Mouse (Mus musculus): ENCODE measurements around the gene Kbtbd13.
A peak's percentile ranks its signal among the peaks of the same experiment; 100 is the strongest.

The Kbtbd13 gene

GRCm38 (mm10) chr9:65394360-65394759, 2.9 kb upstream of the Kbtbd13 start:
- DNase-seq (ENCODE audit: low read depth, low spot score) = no peak

DNA sequence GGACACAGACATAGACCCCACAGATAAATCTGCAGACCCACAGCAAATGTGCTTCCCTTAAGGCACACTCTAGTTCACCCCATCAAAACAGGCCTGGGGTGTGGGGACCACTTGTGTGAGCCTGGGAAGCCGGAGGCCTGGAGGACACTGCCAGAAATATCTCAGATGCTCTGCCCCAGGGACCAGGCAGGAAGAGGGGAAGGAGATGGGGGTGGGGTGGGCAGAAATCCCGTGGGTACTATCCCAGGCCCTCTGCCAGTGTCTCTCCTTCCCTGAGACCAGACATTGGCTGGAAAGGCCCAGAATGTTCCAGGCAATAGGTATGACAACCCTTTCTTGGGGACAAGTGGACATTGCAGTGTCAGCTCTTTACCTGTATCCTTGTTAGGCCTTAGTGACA, 2.2 kb upstream of the Kbtbd13 start:
- DNase-seq (ENCODE audit: low read depth, low spot score) = no peak

DNA sequence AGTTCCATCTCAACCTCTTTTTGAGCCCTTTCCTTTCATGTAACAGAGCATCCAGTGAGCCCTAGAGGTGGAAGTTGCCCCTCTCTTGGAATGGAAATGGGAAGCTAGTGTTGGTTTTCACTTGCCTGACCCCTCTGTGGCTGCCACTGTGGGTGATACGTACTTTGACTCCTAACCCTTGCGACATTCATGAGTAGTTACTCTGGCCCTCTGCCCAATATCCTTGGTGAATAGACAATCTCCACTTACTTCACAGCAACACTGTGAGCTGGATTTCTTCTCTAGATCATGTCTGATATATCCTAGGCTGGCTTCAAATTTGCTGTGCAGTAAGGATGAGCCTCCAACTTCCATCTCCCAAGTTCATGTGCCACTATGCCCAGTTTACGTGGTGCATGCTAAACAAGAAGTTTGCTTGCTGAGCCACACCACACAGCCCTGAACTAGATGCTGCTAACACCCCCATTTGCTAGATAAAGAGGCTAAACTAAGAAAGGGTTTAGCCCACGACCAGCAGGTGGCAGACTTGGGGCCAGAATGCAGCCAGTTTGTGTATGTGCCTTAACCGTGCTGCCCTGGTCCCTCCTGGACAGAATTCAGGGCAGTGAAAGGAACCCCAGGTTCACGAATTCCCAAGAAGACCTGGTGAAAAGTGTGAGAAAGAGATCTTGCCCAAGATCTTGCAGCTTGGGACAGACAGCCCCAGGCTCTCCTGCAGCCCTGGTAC, 1.3 kb upstream of the Kbtbd13 start:
- peak; percentile 57 for DNase-seq (ENCODE audit: low read depth, low spot score)

DNA sequence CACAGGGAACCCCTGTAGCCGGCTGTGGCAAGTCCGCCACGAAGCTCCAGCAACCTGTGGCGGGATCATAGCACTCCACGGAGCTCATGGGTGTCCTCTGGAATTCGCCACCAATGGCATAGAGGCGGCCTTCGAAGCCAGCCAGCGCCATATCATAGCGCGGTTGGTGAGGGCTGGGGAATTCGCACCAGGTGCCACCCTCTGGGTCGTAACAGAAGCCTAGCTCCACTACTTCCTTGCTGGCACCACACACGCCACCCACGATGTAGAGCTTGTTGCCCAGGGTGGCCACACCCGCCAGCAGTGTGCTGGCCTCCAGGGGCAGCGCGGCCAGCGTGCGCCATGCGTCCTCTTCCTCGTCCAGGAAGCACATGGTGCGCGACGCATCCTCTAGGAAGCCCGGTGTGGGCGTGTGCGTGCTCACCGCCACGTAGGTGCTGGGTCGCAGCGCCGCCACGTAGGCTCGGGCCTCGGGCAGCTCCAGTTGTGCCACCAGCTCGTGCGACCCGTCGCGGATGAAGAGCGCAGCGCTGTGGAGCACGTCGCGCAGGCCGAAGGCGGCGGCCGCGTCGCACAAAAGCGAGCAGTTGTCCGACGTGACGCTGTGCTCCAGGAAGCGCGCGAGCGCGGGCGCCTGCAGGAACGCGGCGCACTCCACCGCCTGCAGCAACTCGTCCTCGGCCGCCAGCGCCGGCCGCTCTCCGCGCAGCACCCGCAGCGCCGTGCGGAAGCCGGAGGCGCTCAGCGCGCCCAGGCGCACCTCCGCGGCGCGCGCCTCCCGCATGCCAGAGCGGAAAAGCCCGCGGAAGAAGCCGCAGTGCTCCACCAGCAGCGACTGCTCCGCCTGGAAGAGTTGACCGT, 470 bp downstream of the Kbtbd13 start:
- peak; percentile 16 for DNase-seq (ENCODE audit: low read depth, low spot score)

- no peak for DNase-seq (ENCODE audit: low read depth, low spot score)
Measured at GRCm38 (mm10) chr9:65386373-65387140, 4.9 kb downstream of the Kbtbd13 start.

DNA sequence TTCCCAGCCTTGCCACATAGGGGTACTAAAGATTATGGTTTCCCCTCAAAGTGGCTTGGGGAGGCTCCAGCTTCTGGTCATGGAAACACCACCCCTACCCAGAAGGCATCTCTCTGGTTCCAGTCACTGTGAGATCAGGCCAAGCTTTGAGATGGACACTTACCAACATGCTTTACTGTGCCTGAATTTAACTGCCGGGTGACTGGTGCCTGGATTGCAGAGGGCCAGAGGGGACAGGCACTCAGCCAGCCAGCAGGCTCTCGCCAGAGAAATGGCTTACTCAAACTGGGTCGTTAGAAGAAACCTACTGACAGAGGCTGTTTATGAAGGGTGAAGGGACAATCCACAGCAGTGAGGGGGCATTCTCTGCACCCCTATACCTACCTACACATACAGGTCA, 7.2 kb downstream of the Kbtbd13 start:
- no peak for DNase-seq (ENCODE audit: low read depth, low spot score)

DNA sequence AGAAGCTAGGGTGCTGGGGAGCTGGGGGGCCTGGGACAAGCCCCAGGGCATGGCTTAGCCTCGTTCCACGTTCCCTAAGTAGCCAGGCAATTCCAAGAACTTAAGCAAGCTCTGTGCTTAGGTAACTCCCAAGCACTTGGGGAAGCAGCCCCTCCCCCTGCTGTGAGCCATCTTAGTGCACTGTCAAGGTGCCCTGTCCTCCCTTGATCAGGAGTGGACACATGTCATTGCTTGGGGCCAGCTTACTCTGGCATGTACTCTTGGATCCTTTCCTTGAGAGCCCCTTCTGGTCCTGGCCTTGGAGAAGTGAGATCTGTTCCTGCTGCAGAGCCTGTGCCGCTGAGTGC, 8.7 kb downstream of the Kbtbd13 start:
- DNase-seq (ENCODE audit: low read depth, low spot score) = no peak

- no peak for DNase-seq (ENCODE audit: low read depth, low spot score)
Measured at GRCm38 (mm10) chr9:65382031-65382750, 9.3 kb downstream of the Kbtbd13 start.

GRCm38 (mm10) chr9:65381017-65381590, 10.3 kb downstream of the Kbtbd13 start:
- no peak for DNase-seq (ENCODE audit: low read depth, low spot score)

- no peak for DNase-seq (ENCODE audit: low read depth, low spot score)
Measured at GRCm38 (mm10) chr9:65375163-65375934, 16.1 kb downstream of the Kbtbd13 start.

DNA sequence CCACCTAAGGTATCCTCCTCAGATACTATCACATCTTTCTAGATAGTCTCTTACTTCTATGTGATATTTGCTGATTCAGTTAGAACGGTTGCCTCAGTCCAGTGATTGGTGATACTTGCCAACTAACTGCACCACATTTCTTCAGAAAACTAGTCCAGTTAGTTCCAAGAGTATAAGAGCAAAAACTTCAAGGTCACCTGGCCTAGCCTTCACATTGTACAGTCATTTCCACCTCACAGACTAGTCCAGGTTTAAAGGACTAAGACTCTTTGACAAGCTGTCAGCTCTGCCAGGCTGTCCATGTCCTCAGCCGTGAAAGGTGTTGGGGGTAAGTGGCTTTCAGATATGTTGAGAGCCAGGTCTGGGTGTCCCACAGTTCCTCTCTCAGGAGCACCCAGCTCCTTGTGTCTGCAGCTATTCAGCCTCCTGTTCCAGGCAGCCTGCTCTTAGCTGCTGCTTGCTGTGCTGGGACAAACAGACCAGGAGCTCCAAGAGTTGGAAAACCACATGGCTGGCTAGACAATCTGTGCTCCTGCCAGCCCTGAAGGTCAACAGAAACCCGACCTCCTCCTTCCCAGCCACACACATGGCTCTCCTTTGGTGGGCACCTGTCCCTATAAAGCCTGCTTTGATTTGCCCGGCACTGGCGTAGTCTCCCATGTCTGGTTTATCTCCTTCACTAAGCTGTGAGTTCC, 16.8 kb downstream of the Kbtbd13 start:
- no peak for DNase-seq (ENCODE audit: low read depth, low spot score)

GRCm38 (mm10) chr9:65372449-65372848, 19.0 kb downstream of the Kbtbd13 start:
- no peak for DNase-seq (ENCODE audit: low read depth, low spot score)

GRCm38 (mm10) chr9:65371756-65372155, 19.7 kb downstream of the Kbtbd13 start:
- DNase-seq (ENCODE audit: low read depth, low spot score) = no peak

- no peak for DNase-seq (ENCODE audit: low read depth, low spot score)
Measured at GRCm38 (mm10) chr9:65365721-65366120, 25.7 kb downstream of the Kbtbd13 start.

GRCm38 (mm10) chr9:65363684-65364083, 27.8 kb downstream of the Kbtbd13 start:
- no peak for DNase-seq (ENCODE audit: low read depth, low spot score)

- no peak for DNase-seq (ENCODE audit: low read depth, low spot score)
Measured at GRCm38 (mm10) chr9:65360641-65361448, 30.6 kb downstream of the Kbtbd13 start, which contains the start of gene Ubap1l. Ubap1l (plus strand) TSS chr9:65361041.

DNA sequence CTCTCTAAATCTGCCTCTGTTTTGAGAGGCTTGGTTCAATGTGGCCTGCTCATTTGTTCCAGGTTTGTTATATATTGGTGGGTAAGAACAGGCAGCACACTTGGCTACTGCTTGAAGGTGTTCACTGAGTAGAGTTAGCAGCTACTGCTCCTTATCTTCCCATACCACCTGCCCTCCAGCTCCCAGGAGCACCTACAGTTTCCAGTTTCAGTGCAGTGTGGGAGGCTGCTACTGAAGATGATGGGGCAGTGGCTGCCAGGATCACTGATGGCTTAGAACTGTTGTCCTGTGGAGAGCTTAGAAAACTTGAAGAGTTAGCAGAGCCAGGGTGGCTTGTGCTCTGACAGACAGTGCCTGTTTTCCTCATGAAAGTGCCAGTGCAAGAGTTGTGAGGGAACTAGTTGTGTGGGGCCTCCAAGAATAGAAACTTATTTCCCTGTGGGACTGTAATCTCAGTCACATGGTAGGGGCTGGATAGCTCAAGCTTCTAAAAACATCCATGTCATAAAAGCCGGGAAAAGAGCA, 32.4 kb downstream of the Kbtbd13 start:
- DNase-seq (ENCODE audit: low read depth, low spot score) = no peak

DNA sequence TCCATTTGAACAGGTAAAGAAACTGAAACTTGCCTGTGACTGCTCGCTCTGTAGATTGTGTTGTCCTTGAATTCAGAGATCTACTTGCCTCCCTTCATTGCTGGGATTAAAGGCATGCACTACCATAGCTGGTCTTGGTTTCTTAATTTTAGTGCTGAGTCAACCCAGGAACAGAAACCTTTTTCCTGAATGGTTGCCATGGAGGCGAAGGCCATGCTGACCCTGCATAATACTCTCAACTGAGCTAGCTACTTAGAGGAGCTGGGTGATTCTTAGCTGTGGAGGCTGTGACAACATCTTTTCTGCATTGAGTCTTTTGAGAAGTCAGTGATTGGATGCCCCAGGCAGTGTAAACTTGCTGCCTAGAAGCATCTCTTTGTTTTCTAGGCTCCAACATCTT, 34.5 kb downstream of the Kbtbd13 start:
- DNase-seq (ENCODE audit: low read depth, low spot score) = no peak

DNA sequence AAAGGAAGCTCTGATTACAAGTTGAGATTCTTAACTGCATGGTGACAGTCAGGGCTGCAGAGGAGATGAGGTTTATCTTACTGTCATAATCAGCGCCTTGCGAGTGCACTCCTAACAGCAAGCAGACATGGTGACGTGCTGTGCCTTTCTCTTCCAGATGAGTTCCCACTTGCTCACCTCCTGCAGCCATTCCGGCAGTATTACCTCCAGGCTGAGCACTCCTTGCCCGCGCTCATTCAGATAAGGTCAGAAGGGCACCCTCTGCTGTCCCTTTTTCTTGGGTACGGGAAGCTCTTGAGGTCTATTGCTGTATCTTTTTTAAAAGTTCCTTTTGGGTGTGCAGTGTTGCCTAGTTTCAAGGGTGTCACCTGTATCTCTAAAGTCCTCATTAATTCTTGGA, 34.9 kb downstream of the Kbtbd13 start:
- no peak for DNase-seq (ENCODE audit: low read depth, low spot score)
